Mouse (Mus musculus): ENCODE measurements around the gene Pgf. TPM values are rescaled to one million over a fixed set of nuclear protein-coding genes. Genes with fewer than 3 reads are reported as not detected.

The Pgf gene
- polyA plus RNA-seq (2015; fragmentation: Nextera tagmentation; extraction: Ambion mirVana): 8.7 and 8.9 TPM in 2 replicates

DNA sequence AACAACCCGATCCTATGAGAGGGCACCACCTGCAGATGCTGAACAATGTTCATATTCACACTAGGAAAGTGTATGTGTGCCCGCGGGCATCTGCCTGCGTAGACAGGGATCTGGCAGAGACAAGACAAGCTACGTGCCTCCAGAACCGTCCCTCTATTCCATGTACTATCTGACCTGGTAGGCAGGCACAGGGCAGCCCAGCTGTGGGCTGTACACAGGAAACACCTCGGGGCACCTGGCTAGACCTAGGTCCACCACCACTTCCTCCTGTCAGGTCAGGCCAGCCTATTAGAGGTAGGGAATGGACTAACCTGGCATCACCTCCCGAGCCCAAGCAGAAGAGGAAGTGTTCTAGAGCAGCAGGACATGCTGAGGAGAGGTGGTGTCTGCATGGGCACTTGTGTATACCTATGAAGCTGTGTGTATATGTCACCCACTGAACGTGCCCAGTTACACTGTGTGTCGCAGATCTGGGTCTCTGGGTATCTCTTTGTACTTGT, at the start of gene Pgf:
Gene Pgf (minus strand): TSS at position 51 of the 500 bp plus-strand sequence.
- Histone ChIP-seq H3K27me3 (peaks cover 12% of the 10 kb centered on the region; the same call in 1 of the 2 replicates), H3K9me3 (no peaks in the 10 kb centered on the region), H3K4me2 (peak within 1 kb of the TSS; percentile 73), H3K27ac (replicated peaks) (no peak within 1 kb of the TSS), H3K4me3 (peak within 1 kb of the TSS; percentile 34), H3K4me1 (replicated peaks) (peaks cover 49% of the 10 kb centered on the region), H3K36me3 (no peaks in the 10 kb centered on the region), H3K9ac (peak within 1 kb of the TSS; percentile 22)
- whole genome bisulfite sequencing: 80% methylated on average over 10 of the region's 10 CpGs
- no peak for ATAC-seq (ENCODE audit: low FRiP score, low read depth)

DNA sequence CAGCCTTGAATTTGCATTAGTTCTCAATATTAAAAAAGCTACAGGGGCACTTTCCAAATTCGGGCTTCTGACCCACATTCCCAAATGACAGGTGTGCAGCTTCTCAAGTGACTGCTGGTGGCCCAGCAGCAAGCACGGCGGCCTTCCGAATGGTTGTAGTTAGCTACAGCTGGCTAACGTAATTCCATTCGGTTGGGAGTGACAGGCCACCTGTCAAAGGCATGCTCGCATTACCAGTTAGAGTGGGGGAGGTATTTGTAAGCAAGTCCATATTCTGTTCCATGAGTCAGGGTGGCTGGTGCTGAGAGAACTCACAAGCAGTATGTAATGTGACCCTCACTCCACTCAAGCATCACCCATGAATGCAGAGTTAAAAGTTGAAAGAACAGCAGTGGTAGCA, 49.6 kb upstream of the Pgf start:
- no peak overlapping the region for H3K27ac ChIP-seq (replicated peaks)
- no peaks in the 10 kb centered on the region for H3K27me3 ChIP-seq
- 80% methylated on average over 7 of the region's 7 CpGs for WGBS
- H3K9me3 ChIP-seq: no peaks in the 10 kb centered on the region
- ATAC-seq (ENCODE audit: low FRiP score, low read depth): no peak
- no peak overlapping the region for H3K9ac ChIP-seq
- H3K36me3 ChIP-seq: peaks cover 46% of the 10 kb centered on the region
- no peak overlapping the region for H3K4me3 ChIP-seq
- H3K4me2 ChIP-seq: no peak overlapping the region
- no peaks in the 10 kb centered on the region for H3K4me1 ChIP-seq (replicated peaks)

DNA sequence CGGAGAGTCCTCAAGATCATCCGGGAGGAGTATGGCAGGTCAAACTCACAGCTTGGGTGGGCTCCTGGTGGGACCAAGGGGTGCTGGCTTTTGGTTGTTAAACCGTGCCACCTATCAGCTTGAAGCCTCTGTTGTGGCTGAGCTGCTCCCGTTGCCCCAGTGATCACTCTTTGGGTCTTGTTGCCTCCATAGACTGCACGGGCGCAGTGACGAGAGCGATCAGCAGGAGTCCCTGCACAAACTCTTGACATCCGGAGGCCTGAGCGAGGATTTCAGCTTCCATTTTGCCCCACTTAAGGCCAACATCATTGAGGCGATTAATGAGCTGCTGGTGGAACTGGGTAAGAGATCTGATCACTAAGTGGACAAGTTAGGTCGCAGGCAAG, 42.3 kb upstream of the Pgf start:
- peak overlapping the region; percentile 78 for H3K4me3 ChIP-seq
- H3K9me3 ChIP-seq: no peaks in the 10 kb centered on the region
- no peaks in the 10 kb centered on the region for H3K27me3 ChIP-seq
- H3K4me2 ChIP-seq: peak overlapping the region; percentile 71
- peak overlapping the region; percentile 59 for H3K9ac ChIP-seq
- peak overlapping the region; percentile 72 for H3K27ac ChIP-seq (replicated peaks)
- H3K36me3 ChIP-seq: peaks cover 24% of the 10 kb centered on the region
- peaks cover 24% of the 10 kb centered on the region for H3K4me1 ChIP-seq (replicated peaks)
- no peak; the same call in 1 of the 2 replicates for ATAC-seq (ENCODE audit: low FRiP score, low read depth)
- WGBS: 3% methylated on average over 12 of the region's 12 CpGs

DNA sequence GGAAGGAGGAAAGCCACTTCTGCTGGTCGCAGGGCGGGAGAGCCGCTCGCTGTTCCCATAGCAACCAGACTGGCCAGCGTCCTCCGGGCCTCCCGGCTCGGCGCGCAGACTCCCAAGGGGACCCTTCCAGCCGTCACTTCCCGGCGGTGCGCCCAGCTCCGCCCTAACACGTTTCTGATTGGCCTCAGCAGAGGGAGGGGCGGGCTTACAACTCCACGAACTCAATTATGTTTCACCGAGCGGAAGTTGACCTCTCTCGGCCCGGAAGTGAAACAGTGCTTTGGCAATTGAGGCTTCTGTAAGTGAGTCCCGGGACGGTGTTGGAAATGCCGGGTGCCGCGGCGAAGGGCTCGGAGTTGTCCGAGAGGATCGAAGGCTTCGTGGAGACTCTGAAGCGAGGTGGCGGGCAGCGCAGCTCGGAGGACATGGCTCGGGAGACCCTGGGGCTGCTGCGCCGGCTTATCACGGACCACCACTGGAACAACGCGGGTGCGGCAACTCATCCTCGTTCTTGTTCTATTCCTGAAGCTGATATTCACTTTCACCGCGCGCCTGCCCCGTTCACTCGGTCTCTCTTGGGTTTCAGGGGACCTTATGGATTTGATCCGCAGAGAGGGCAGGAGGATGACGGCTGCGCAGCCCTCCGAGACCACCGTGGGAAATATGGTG, 41.8 kb upstream of the Pgf start, which contains the start of gene Eif2b2:
Gene Eif2b2 (plus strand): TSS at position 246 of the 669 bp plus-strand sequence.
- Histone ChIP-seq H3K9me3 (no peaks in the 10 kb centered on the region), H3K4me3 (peak within 1 kb of the TSS; percentile 78), H3K36me3 (peaks cover 19% of the 10 kb centered on the region), H3K27ac (replicated peaks) (peak within 1 kb of the TSS; percentile 75), H3K9ac (peak within 1 kb of the TSS; percentile 59), H3K4me2 (peak within 1 kb of the TSS; percentile 71), H3K27me3 (no peaks in the 10 kb centered on the region), H3K4me1 (replicated peaks) (peaks cover 24% of the 10 kb centered on the region)
- under 1% methylated on average over 54 of the region's 54 CpGs for WGBS
- ATAC-seq (ENCODE audit: low FRiP score, low read depth): peak; percentile 100

DNA sequence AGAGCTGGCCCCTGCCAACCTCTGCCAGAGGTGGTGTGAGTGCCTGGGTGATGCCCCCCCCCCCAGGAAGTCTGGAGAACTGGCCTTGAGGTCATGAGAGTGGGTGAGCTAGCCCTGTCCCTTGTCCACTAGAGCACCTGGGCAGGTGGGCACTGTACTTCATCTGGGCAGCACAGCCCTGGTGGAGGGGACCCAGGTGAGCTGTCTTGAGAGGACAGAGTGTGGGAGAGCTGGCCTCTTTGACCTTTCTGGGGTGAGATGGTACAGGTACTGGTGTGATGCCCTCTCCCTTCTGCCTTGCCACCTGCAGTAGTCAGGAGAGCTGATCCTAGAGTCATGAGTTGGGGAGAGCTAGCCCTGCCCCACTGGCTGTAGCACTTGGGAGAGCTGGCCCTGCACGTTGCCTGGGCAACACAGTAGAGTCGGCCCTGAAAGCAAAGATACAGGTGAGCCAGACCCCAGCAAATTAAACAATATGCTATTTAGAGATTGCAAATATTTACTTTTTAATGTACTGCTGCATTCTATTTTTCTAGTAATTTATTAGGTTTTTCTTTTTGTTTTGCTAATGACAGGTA, 40.2 kb upstream of the Pgf start:
- ATAC-seq (ENCODE audit: low FRiP score, low read depth): no peak
- Histone ChIP-seq H3K27ac (replicated peaks) (no peak overlapping the region), H3K4me3 (no peak overlapping the region), H3K4me1 (replicated peaks) (peaks cover 24% of the 10 kb centered on the region), H3K9ac (no peak overlapping the region), H3K4me2 (no peak overlapping the region), H3K36me3 (peaks cover 7% of the 10 kb centered on the region), H3K9me3 (no peaks in the 10 kb centered on the region), H3K27me3 (no peaks in the 10 kb centered on the region)
- 83% methylated on average over 2 of the region's 2 CpGs for WGBS

DNA sequence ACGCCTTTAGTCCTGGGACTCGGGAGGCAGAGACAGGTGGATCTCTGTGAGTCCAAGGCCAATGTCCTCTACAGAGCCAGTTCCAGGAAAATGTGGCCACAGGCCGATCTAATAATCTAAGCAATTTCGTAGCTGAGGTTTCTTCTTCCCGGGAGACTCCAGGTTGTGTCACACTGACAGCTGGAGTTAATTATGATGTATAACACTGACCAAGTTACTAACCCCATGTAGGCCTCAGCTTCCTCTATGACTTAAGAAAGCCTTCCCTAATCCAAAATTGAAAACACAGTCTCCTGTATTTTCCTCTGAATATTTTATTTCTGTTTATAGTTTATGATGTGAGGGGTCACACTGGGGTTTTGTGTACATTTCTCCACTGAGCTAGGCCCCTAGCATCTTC, 37.4 kb upstream of the Pgf start:
- no peak for ATAC-seq (ENCODE audit: low FRiP score, low read depth)
- H3K4me2 ChIP-seq: no peak overlapping the region
- no peak overlapping the region for H3K9ac ChIP-seq
- no peaks in the 10 kb centered on the region for H3K27me3 ChIP-seq
- no peak overlapping the region for H3K27ac ChIP-seq (replicated peaks)
- no peaks in the 10 kb centered on the region for H3K9me3 ChIP-seq
- no peak overlapping the region for H3K4me3 ChIP-seq
- 84% methylated on average over 5 of the region's 5 CpGs for whole genome bisulfite sequencing
- peaks cover 9% of the 10 kb centered on the region for H3K4me1 ChIP-seq (replicated peaks)
- H3K36me3 ChIP-seq: no peaks in the 10 kb centered on the region

DNA sequence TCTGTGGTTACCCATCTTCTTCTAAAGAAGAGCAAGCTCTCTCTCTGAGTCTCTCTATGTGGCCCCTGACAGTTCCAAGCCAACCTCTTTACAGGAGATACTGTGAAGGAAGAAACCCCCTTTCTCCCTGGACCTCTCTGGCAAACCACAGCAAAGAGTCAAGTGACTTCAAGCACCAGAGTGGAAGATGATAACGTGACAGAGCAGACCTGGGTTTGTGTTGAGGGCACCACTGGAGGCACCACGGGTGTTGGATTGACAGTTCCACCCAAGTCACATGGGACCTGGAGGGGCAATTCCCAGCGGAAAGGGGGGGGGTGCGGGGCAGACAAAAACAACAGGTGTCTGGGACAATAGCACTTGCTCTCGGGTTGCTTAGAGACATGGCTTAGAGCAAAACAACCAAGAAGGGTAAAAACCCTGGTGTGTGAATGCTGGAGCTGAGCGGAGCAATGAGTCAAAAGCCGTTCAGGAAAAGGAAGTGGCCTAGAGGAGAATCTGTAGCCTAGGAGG, 31.2 kb upstream of the Pgf start:
- Histone ChIP-seq H3K4me3 (no peak overlapping the region), H3K27ac (replicated peaks) (no peak overlapping the region), H3K4me2 (no peak overlapping the region), H3K4me1 (replicated peaks) (no peaks in the 10 kb centered on the region), H3K9me3 (no peaks in the 10 kb centered on the region), H3K9ac (no peak overlapping the region), H3K36me3 (no peaks in the 10 kb centered on the region), H3K27me3 (no peaks in the 10 kb centered on the region)
- WGBS: 31% methylated on average over 7 of the region's 7 CpGs
- no peak for ATAC-seq (ENCODE audit: low FRiP score, low read depth)

DNA sequence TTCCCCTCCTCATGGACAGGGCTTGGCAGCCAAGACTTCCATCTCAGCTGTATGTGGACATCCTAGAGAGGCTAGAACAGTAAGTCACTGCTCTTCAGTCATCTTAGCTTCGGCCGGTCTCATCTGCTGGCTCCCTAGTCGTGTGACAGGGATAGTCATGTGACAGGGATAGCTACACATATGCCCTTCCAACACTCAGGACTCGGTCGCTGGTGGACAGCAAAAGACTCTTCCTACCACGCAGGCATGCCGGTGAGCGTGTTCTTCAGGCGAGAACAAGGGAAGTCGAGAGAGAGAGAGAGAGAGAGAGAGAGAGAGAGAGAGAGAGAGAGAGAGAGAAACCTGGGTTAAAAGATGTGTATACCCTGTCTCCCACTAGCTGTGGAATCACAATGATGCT, 27.8 kb upstream of the Pgf start:
- WGBS: 89% methylated on average over 10 of the region's 10 CpGs
- no peak overlapping the region for H3K4me2 ChIP-seq
- H3K9ac ChIP-seq: no peak overlapping the region
- H3K4me1 ChIP-seq (replicated peaks): peaks cover 16% of the 10 kb centered on the region
- H3K27ac ChIP-seq (replicated peaks): no peak overlapping the region
- H3K9me3 ChIP-seq: no peaks in the 10 kb centered on the region
- H3K4me3 ChIP-seq: no peak overlapping the region
- no peak for ATAC-seq (ENCODE audit: low FRiP score, low read depth)
- no peaks in the 10 kb centered on the region for H3K27me3 ChIP-seq
- no peaks in the 10 kb centered on the region for H3K36me3 ChIP-seq

DNA sequence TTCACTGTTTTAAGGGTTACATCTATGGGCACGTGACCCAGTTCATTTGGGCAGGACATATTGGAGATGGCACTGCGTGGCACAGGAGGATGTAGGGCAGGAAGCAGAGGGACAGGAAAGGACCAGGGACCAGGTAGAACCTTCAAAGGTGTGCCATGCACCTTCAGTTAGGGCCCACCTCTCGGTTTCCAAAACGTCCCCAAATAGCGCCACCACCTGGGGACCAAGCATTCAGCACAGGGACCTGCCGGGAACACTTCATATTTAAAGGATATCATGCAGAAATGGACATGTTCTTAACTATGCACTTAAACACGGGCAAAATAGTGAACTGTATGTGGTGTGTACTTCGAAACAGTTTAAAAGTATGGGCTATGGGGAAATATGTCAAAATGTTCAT, 26.5 kb upstream of the Pgf start:
- Histone ChIP-seq H3K4me3 (no peak overlapping the region), H3K36me3 (no peaks in the 10 kb centered on the region), H3K4me2 (no peak overlapping the region), H3K9ac (no peak overlapping the region), H3K9me3 (no peaks in the 10 kb centered on the region), H3K27ac (replicated peaks) (no peak overlapping the region), H3K4me1 (replicated peaks) (peaks cover 16% of the 10 kb centered on the region), H3K27me3 (no peaks in the 10 kb centered on the region)
- 50% methylated on average over 8 of the region's 8 CpGs for WGBS
- ATAC-seq (ENCODE audit: low FRiP score, low read depth): no peak

DNA sequence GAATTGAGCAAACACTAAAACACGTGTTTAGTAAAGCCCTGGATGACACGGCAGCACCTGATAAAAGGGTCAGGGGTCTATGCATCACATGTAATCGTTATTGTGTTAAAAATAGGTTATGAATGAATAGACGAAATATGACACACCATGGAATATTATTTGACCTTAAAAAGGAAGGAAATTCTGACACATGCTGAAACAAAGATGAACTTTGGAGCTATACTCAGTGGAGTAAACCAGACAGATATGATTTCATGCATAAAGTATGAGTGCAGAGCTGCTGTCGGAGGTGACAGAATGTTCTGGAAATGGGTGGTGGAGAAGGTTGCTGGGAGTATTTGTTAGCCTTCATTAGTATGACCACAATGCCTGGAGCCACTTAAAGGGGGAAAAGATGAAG, 26.1 kb upstream of the Pgf start:
- Histone ChIP-seq H3K27ac (replicated peaks) (no peak overlapping the region), H3K4me3 (no peak overlapping the region), H3K4me2 (no peak overlapping the region), H3K9me3 (no peaks in the 10 kb centered on the region), H3K27me3 (no peaks in the 10 kb centered on the region), H3K4me1 (replicated peaks) (peaks cover 16% of the 10 kb centered on the region), H3K9ac (no peak overlapping the region), H3K36me3 (no peaks in the 10 kb centered on the region)
- WGBS: 83% methylated on average over 5 of the region's 5 CpGs
- ATAC-seq (ENCODE audit: low FRiP score, low read depth): no peak

DNA sequence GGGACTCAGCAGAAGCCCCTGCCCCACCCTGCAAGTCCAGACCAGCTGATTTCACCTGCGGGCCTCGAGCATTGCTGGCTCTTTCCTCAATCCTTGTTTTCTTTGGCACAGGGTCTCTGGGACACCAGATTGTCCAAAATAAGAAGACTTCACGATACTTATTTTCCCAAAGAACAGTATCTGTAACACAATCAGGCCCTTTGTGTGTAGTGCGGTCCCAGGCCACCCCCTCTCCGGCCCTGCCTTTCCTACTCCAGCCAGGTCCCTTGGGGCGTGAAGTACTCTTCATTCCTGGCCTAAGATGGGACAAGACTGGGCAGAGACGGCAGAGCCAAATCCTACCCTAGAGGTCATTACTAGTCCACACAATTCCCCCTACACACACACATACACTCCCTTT, 24.6 kb upstream of the Pgf start:
- no peak overlapping the region for H3K4me3 ChIP-seq
- no peaks in the 10 kb centered on the region for H3K27me3 ChIP-seq
- H3K9ac ChIP-seq: no peak overlapping the region
- no peaks in the 10 kb centered on the region for H3K9me3 ChIP-seq
- peaks cover 18% of the 10 kb centered on the region for H3K4me1 ChIP-seq (replicated peaks)
- no peak for ATAC-seq (ENCODE audit: low FRiP score, low read depth)
- no peak overlapping the region for H3K4me2 ChIP-seq
- H3K36me3 ChIP-seq: no peaks in the 10 kb centered on the region
- 83% methylated on average over 7 of the region's 7 CpGs for WGBS
- H3K27ac ChIP-seq (replicated peaks): no peak overlapping the region

DNA sequence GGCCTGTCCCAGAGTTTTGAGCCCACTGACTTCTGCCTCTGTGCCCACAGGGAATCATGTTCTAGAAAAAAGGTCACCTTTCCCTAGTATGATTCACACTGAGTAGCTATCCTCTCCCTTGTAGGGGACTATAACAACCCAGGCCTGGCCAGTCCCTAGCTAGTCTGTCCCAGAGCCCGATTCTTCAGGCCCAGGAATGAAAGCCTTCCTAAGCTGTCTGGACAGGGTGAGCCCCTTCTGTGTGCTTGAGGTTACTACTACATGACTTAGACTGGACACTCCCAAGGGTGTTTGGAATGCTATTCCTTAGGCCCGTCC, 24.2 kb upstream of the Pgf start:
- Histone ChIP-seq H3K27me3 (no peaks in the 10 kb centered on the region), H3K27ac (replicated peaks) (no peak overlapping the region; the same call in 1 of the 2 replicates), H3K36me3 (no peaks in the 10 kb centered on the region), H3K4me2 (no peak overlapping the region), H3K9me3 (no peaks in the 10 kb centered on the region), H3K4me3 (no peak overlapping the region), H3K9ac (no peak overlapping the region), H3K4me1 (replicated peaks) (peaks cover 18% of the 10 kb centered on the region)
- no peak for ATAC-seq (ENCODE audit: low FRiP score, low read depth)
- 78% methylated on average over 2 of the region's 2 CpGs for WGBS

Data from hindbrain, embryonic 15.5 days (tissue).